Mouse (Mus musculus): ENCODE results near the gene Gm1123. TPM values are rescaled to one million over a fixed set of nuclear protein-coding genes. Genes with fewer than 3 reads are reported as not detected.

Gene Gm1123
- total RNA-seq, 2 experiments from 2014 or later: not detected

GRCm38 (mm10) chr9:99009069-99009897 is 26.2 kb downstream of the Gm1123 start:
- no peak for DNase-seq (ENCODE audit: low spot score in 2 of 2)

GRCm38 (mm10) chr9:99001326-99001725 is 34.2 kb downstream of the Gm1123 start:
- DNase-seq (ENCODE audit: low spot score in 2 of 2): no peak

DNA sequence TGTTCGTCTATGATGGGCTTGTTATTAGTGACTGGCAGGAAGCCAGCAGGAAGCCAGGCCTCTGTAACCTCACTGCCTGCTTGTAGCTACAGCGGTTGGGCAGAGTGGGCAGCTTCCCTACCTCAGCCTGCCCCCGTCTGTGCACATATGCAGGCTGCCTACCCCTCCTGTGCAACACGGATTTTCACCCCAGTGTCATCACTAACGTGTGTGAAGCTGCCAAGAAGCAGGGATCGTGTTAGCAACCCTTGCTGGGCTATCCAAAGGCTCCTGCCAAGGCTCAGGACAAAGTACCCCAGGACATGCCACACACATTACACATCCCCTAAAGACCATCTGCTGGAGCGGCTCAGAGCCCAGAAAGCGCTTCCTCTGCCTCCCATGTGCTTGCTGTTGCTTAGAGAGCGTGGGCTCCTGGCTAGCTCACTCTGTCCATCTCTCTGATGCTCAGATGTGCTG is 35.6 kb downstream of the Gm1123 start:
- no peak for DNase-seq (ENCODE audit: low spot score in 2 of 2)

DNA sequence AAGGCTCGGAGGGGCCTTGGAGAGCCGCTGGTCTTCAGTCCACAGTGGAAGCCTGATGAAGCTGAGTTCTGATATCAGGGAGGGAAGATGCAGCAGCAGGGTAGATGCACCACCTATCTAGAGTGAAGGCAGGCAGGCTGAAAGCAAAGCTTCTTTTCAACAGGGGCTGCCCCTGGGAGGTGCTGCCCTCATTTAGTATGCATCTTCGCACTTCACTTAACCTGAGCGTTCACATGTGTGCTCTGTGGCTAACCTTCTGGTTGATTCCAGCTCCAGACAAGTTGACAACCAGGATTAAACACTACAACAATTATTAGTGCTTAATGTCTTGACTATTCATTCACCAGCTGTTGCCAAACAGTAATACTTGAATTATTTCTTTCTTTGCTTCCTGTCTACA is 41.4 kb downstream of the Gm1123 start:
- no peak for DNase-seq (ENCODE audit: low spot score in 2 of 2)

DNA sequence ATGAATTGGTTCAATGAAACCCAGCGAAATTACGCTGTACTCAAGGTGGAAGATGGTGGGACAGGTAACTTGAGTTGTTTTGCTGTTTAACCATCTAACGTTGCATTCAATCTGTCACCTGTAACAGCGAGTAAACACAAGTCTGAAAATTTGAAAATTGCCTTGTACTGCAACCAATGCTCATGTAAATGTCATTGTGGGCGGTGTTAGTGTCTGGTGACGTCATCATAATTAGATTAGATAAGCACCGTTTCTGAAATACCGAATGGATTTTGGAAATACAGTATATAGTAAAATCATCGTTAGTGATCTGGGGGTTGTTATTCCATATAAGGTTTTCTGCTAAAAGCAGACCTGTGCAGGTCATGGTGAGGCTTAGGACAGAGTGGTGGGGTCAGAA is 48.4 kb downstream of the Gm1123 start:
- DNase-seq (ENCODE audit: low spot score in 2 of 2): no peak

GRCm38 (mm10) chr9:98986476-98987096 is 48.9 kb downstream of the Gm1123 start:
- DNase-seq (ENCODE audit: low spot score in 2 of 2): no peak

GRCm38 (mm10) chr9:98985800-98986475 is 49.6 kb downstream of the Gm1123 start, which contains the start of gene Faim:
TSS of gene Faim (plus strand) at chr9:98986373.
- peak; percentile 100 for DNase-seq (ENCODE audit: low spot score in 2 of 2)

DNA sequence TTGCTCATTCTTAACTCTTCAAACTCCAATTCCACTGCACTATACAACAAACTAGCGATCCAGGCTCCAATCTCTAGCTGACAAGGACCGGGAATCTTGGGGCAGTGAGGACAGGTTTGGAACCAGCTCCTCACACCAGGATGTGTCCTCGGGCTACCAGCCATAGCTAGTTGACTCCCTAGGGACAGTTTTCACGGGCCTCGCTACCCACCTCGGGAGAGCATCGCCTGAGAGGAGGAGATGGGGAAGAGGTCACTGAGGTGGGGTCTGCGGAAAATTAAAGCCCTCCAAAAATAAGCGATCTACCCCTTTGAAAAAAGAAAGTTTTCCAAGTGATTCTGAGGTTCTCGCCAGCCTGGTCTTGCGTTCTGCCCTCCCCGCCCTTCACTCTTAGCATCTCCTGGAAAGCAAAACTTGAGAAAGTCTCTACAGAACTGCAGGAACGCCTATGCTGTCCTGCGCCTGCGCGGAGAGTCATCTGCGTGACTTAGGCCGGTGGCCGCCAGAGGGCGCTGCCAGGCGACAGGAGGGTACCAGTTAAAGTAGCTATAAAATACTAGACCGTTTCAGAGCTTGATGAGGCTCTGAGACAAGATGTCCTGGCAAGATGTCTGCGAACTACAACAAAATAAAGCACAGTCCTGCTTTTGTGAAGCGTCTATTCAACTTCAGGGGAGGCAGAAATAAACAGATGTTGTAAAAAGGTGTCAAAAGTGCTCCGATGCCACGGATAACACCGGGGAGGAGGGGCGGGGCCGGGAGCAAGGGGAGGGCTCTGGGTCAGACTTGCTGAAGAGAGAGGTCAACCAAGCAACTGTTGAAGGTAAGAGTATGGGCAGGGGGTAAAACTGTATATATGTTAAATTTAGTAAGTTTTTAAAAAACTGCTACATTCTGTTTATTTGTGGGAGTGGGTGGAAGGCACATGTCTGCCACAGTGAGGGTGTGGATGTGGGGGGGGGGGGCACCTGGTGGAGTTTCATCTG is 55.8 kb downstream of the Gm1123 start:
- DNase-seq (ENCODE audit: low spot score in 2 of 2): peak; percentile 81 to 84

GRCm38 (mm10) chr9:98976520-98976919 is 59.0 kb downstream of the Gm1123 start:
- DNase-seq (ENCODE audit: low spot score in 2 of 2): no peak

DNA sequence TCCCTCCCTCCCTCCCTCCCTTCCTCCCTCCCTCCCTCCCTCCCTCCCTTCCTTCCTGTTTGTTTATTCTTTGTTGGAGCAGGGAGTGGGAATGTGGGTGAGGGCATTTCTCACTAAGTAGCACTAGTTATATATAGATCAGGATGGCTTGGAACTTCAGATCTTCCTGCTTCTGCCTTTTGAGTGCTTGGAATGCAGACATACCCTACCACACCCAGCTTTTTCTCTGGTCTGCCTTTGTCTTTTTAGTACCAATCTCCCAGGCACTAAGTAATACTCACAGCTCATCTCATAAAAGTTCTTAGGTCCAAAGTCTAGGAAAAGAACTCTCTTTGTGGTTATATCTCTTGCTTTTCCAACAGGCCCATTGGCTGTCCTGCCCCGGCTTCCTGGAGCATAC is 59.4 kb downstream of the Gm1123 start:
- no peak for DNase-seq (ENCODE audit: low spot score in 2 of 2)

- no peak for DNase-seq (ENCODE audit: low spot score in 2 of 2)
These were observed 60.6 kb downstream of the Gm1123 start for GRCm38 (mm10) chr9:98974898-98975297.

- DNase-seq (ENCODE audit: low spot score in 2 of 2): no peak
These were observed 62.0 kb downstream of the Gm1123 start for GRCm38 (mm10) chr9:98973561-98973960.

DNA sequence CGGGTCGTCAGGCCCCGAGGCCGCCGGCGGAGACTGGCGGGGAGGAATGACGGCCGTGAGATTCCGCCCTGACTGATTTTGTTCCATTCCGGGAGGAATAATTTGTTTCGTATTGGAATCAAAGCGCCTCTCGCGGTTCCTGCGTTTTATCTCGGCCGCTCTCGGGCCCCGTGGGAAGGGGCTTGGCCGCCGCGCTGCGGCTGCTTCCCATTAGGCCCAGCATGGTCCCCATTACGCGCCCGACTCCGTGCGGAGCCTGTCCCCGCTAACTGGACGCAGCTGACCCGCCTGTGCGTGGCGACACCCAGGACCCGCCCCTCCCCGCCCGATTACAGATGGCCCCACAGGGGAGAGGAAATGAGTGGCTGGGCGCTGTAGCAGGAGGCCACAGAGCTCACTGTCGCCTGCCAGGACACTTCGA is 62.4 kb downstream of the Gm1123 start:
- DNase-seq (ENCODE audit: low spot score in 2 of 2): no peak

DNA sequence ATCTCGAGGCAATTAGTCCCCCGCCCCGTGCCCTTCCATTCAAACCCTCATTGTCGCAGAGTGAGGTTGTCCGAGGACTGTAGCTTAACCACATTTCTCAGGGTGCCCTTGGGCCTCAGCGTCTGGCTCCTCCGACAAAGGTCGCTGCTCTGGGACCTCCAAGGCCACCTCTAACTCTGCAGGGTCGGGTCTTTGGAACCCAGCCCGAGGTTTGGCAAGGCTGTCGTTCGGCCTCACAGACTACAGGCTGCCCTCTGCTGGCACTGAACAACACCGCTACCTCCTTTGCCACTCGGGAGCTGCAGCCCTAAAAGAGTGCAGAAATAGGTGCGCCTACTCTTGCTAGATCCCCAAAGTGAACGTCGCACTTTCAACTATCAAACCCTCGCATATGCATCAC is 70.4 kb downstream of the Gm1123 start:
- peak; percentile 24 to 54 for DNase-seq (ENCODE audit: low spot score in 2 of 2)

DNA sequence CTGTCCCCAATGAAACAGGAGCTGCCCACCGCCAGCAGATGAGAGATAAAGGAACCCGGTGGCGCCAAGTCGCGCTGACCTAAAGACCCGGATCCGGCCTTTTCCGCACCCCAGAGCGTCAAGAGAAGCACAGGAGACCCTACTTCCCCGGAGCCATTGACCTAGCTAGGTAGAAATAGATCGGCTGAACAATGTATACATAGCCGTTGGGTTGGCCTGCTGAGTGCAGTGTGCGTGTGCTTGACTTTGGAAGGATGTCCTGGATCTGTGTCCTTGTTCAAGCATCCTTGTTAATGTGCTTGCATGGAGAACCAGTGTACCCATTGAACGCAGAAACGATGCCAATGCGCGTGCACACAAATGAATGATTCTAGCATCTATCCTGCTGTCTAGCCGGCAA is 71.9 kb downstream of the Gm1123 start:
- no peak for DNase-seq (ENCODE audit: low spot score in 2 of 2)

DNA sequence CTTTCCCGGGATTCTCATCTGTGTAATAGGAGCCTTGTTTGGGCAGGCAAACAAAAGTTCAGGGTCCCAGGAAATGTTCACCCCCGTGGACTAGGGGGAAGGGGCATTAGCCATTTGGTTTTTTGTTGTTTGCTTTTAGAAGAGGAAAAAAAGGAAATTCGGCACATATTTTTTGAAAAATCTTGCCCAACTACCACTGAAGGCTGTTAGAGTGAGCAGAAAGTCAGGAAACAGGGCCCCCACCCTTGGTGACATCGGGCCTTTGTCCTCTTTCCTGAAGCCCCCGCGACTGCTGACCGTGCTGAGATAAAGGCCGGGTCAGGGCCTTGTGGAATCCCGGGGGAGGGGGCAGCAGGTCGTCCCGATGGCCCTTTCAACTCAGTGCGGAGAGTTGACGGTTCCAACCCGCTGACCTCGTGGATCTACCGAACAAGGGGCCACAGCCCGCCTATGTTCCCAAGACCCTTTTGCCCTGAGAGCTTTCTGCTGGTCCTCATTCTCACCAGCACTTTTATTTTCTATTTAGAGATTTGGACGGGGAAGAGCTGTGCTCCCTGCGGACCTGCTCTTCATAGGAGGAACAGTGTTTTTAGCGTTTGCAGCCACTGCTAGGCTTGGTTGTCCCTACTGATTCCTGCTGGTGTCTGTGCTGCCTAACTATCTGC is 72.9 kb downstream of the Gm1123 start:
- DNase-seq (ENCODE audit: low spot score in 2 of 2): no peak

GRCm38 (mm10) chr9:98961591-98962477 is 73.7 kb downstream of the Gm1123 start:
- DNase-seq (ENCODE audit: low spot score in 2 of 2): no peak

DNA sequence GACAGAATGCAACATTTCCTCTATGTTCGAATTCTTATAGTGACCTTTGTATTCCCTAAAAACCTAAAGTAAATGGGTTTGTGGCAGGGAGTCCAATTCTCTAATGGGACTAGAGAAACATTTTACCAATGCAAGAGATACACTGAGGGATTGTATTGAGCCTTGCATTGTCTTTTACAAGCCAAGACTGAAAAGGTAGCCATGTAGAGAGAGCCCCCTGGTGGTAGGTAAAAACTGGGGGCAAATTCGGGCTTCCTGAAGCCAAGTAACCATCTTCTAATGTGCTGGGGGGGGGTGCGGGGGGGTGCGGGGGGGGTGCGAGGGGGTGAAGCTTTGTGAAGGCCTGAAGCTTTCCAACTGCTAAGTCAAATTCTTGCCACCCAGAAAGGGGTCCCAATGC is 75.2 kb downstream of the Gm1123 start:
- no peak for DNase-seq (ENCODE audit: low spot score in 2 of 2)

GRCm38 (mm10) chr9:98959851-98960250 is 75.7 kb downstream of the Gm1123 start:
- no peak for DNase-seq (ENCODE audit: low spot score in 2 of 2)
